9 mouse cellular contexts compared by ENCODE assay signal in the genomic region with DNA sequence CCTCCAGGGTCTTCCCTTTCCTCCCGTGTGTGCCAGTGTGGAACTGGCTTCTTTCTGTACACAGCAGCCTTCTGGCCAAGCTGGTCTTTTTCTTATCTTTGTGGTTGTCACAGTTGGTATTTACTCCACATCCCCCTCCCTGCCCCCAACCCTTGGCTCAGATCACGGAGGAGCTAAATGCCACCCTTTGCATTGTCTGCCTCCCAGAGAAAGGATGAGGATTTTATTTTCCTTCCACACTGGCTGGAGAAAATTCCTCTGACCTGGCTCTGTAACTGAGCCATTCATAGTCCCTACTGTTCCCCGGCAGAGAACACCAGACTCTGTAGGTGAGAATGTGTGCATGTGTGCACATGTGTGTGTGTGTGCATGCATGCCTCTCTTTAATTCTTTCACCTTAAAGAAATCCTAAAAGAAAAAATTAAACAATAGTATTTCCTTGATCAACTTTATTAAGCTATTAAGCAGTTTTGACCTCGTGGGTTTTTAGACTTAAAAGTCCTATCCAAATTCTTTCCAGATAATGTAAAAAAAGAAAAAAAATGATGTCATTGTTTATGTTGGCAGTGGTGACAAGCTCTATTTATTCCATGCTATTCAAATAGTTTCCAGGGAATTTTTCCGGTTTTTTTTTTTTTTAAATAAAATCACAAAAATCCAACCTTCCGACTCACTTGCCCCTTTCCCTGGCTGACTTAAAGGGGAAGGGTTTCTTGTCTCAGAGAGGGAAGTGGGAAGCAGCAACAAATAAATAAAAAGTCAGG.
DNase-seq lines count a peak whose midpoint lies in the region; ATAC-seq lines count a peak whose summit lies in the region.
"Had no signal": no experiment of that assay in that cellular context is flagged by ENCODE, and none has a peak within 500 bp of the region (broad histone marks: within the 10 kb centered on the region; RNA-seq: fewer than 3 reads in every experiment).

No protein-coding gene starts in this region.

- H3K4me3 ChIP-seq in embryonic facial prominence, embryonic 11.5 days (ENCODE audit: low read depth, low read length): no peak overlapping the region
- H3K4me3 ChIP-seq in midbrain, embryonic 14.5 days (replicated peaks; ENCODE audit: low read depth, low read length): no peak overlapping the region

- DNase-seq in kidney, adult 9 months: peak; percentile 11
- no peak for DNase-seq in kidney, adult 11 months
- peak; percentile 21 for DNase-seq in embryonic facial prominence, embryonic 11.5 days (ENCODE audit: low spot score)
- DNase-seq in heart, postnatal 4 days: peak; percentile 31
- peak; percentile 62 for DNase-seq in midbrain, embryonic 14.5 days
- DNase-seq in layer of hippocampus, adult 11-12 months (ENCODE audit: low spot score): no peak
- DNase-seq in testis, postnatal 14 days (ENCODE audit: low spot score): no peak
- DNase-seq: lung, postnatal 36 days had no signal

- H3K4me1 ChIP-seq in embryonic facial prominence, embryonic 11.5 days (ENCODE audit: control insufficient read depth, insufficient read depth, low read length): no peaks in the 10 kb centered on the region; the same call in 1 of the 2 replicates
- H3K4me1 ChIP-seq in midbrain, embryonic 14.5 days (ENCODE audit: control insufficient read depth, insufficient read depth, low read length): peaks cover 36% of the 10 kb centered on the region

- no peak overlapping the region for H3K9ac ChIP-seq in embryonic facial prominence, embryonic 11.5 days (replicated peaks; ENCODE audit: low read length)
- peak overlapping the region; percentile 7; the same call in 1 of the 2 replicates for H3K9ac ChIP-seq in midbrain, embryonic 14.5 days (replicated peaks; ENCODE audit: low read length)

- H3K9me3 ChIP-seq in embryonic facial prominence, embryonic 11.5 days (replicated peaks; ENCODE audit: control insufficient read depth, low read length): no peaks in the 10 kb centered on the region
- H3K9me3 ChIP-seq in midbrain, embryonic 14.5 days (ENCODE audit: control insufficient read depth, low read length): no peaks in the 10 kb centered on the region

- 14% methylated on average over 6 of the region's 6 CpGs for WGBS in embryonic facial prominence, embryonic 11.5 days
- 6% methylated on average over 6 of the region's 6 CpGs for WGBS in midbrain, embryonic 14.5 days

- H3K27me3 ChIP-seq in embryonic facial prominence, embryonic 11.5 days (ENCODE audit: control insufficient read depth, insufficient read depth, low read length): no peaks in the 10 kb centered on the region
- H3K27me3 ChIP-seq in midbrain, embryonic 14.5 days (ENCODE audit: control insufficient read depth, insufficient read depth, low read length): no peaks in the 10 kb centered on the region

- H3K4me2 ChIP-seq in embryonic facial prominence, embryonic 11.5 days (ENCODE audit: low read depth, low read length): no peak overlapping the region
- peak overlapping the region; percentile 34 for H3K4me2 ChIP-seq in midbrain, embryonic 14.5 days (ENCODE audit: low read length)

- no peak for ATAC-seq in embryonic facial prominence, embryonic 11.5 days (replicated peaks; ENCODE audit: insufficient number of reproducible peaks, low FRiP score, low TSS enrichment, low read depth)
- ATAC-seq in midbrain, embryonic 14.5 days (ENCODE audit: low FRiP score, low TSS enrichment): 0 out of 2 replicates have a peak, but pooled peaks have one; percentile 43
- ATAC-seq in activated CD4-positive, CD25-positive, alpha-beta regulatory T cell, adult 4 months: no peak

- no peaks in the 10 kb centered on the region for H3K36me3 ChIP-seq in embryonic facial prominence, embryonic 11.5 days (replicated peaks; ENCODE audit: control insufficient read depth, insufficient read depth, low read depth, low read length)
- H3K36me3 ChIP-seq in midbrain, embryonic 14.5 days (ENCODE audit: control insufficient read depth, insufficient read depth, low read length): no peaks in the 10 kb centered on the region

- 0 out of 2 replicates have a peak overlapping the region, but pooled peaks have one; percentile 1 for H3K27ac ChIP-seq in embryonic facial prominence, embryonic 11.5 days (replicated peaks; ENCODE audit: low read depth, low read length)
- H3K27ac ChIP-seq in midbrain, embryonic 14.5 days (replicated peaks; ENCODE audit: low read depth, low read length): peak overlapping the region; percentile 73

Comparison
In these comparisons a context has a peak if more than half of its experiments do, and no peak if none do; other contexts are left out.
1. DNase-seq: peak in kidney, adult 9 months (single experiment), embryonic facial prominence, embryonic 11.5 days (single experiment), heart, postnatal 4 days (single experiment) and midbrain, embryonic 14.5 days (single experiment); none in kidney, adult 11 months (single experiment), layer of hippocampus, adult 11-12 months (single experiment) and testis, postnatal 14 days (single experiment).